Mouse (Mus musculus) ES-Bruce4 (cell line): ENCODE measurements around the gene Pex3. TPM values are rescaled to one million over a fixed set of nuclear protein-coding genes. Genes with fewer than 3 reads are reported as not detected.

Experiments
- H3K27ac ChIP-seq: 2 replicates; pipeline ENCODE4 v1.5.1; 2012; ENCODE audit warnings: low read length, inconsistent platforms; ENCODE audit not compliant: insufficient read depth
- H3K27me3 ChIP-seq: 2 replicates; pipeline ENCODE4 v1.6.1; 2012; ENCODE audit warnings: mild to moderate bottlenecking, low read length, inconsistent platforms; ENCODE audit not compliant: control insufficient read depth, poor library complexity, insufficient read depth, severe bottlenecking
- H3K36me3 ChIP-seq: 2 replicates; pipeline ENCODE4 v1.6.1; 2012; ENCODE audit warnings: inconsistent platforms, mild to moderate bottlenecking, low read length, moderate library complexity; ENCODE audit not compliant: control insufficient read depth, poor library complexity, insufficient read depth, severe bottlenecking
- H3K4me1 ChIP-seq: one replicate; pipeline ENCODE4 v1.8.1; 2011; ENCODE audit warnings: low read length; ENCODE audit not compliant: control insufficient read depth, insufficient read depth
- H3K4me3 ChIP-seq: 2 replicates; pipeline ENCODE4 v1.5.1; 2011; ENCODE audit warnings: low read depth, mild to moderate bottlenecking, low read length
- H3K9ac ChIP-seq: 2 replicates; pipeline ENCODE4 v1.6.1; 2012; ENCODE audit warnings: low read depth, mild to moderate bottlenecking, inconsistent platforms; ENCODE audit not compliant: poor library complexity, severe bottlenecking
- H3K9me3 ChIP-seq: replicated peaks from 2 replicates; pipeline ENCODE4 v1.6.1; 2012; ENCODE audit warnings: mild to moderate bottlenecking, low read length, inconsistent platforms; ENCODE audit not compliant: control insufficient read depth, poor library complexity, insufficient read depth, severe bottlenecking
- CTCF ChIP-seq: IDR thresholded peaks from one replicate; pipeline ENCODE4 v1.8.1; 2011; ENCODE audit warnings: low read depth, low read length
- EP300 ChIP-seq: IDR thresholded peaks from 2 replicates; pipeline ENCODE4 v1.6.1; 2011; ENCODE audit warnings: low read depth, low read length; ENCODE audit not compliant: insufficient read depth
- POLR2A ChIP-seq: IDR thresholded peaks from one replicate; pipeline ENCODE4 v1.8.1; 2011; ENCODE audit warnings: low read length; ENCODE audit not compliant: insufficient read depth
- polyA plus RNA-seq: library from polyadenylated mRNA; stranded (reverse); fragments of >200 nt; gene quantifications from 2 replicates; pipeline ENCODE4 v1.2.4, GENCODE M21; 2011; ENCODE audit warnings: low read depth; ENCODE audit not compliant: missing spikeins, insufficient read depth, insufficient read length

The Pex3 gene
- polyA plus RNA-seq, 1 experiment: 19.0 TPM

GRCm38 (mm10) chr10:13592196-13592595 is 39.3 kb upstream of the Pex3 start:
- no peak overlapping the region for H3K4me3 ChIP-seq
- TF ChIP-seq CTCF: no peak
- TF ChIP-seq EP300: no peak
- no peak for TF ChIP-seq POLR2A
- no peaks in the 10 kb centered on the region for H3K9me3 ChIP-seq
- no peaks in the 10 kb centered on the region for H3K36me3 ChIP-seq
- H3K9ac ChIP-seq: no peak overlapping the region
- no peaks in the 10 kb centered on the region for H3K4me1 ChIP-seq
- H3K27ac ChIP-seq: no peak overlapping the region
- H3K27me3 ChIP-seq: no peaks in the 10 kb centered on the region

DNA sequence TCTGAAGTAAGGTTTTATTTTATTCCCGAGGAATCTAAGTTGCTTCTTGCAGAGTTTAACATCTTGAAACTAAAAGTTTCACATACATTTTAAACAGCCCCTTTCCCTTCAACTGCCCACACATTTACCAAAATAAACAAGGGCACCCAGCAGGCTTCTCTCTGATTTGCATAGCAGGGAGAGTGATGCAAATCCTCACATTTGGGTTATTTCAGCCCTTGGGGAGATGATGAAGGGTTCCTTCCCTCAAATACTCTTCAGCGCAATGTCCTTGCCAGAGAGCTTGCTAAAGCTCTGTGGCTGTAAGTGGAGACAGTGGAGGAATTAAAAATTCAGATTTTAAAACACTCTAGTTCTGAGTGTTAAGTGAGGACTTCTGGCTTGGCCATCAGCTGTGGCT is 35.0 kb upstream of the Pex3 start:
- no peaks in the 10 kb centered on the region for H3K36me3 ChIP-seq
- no peaks in the 10 kb centered on the region for H3K4me1 ChIP-seq
- no peak overlapping the region for H3K27ac ChIP-seq
- no peaks in the 10 kb centered on the region for H3K9me3 ChIP-seq
- TF ChIP-seq CTCF (no peak), POLR2A (no peak), EP300 (no peak)
- H3K9ac ChIP-seq: no peak overlapping the region
- no peak overlapping the region for H3K4me3 ChIP-seq
- H3K27me3 ChIP-seq: no peaks in the 10 kb centered on the region

GRCm38 (mm10) chr10:13577123-13577522 is 24.2 kb upstream of the Pex3 start:
- Histone ChIP-seq H3K27ac (no peak overlapping the region), H3K9me3 (no peaks in the 10 kb centered on the region)

DNA sequence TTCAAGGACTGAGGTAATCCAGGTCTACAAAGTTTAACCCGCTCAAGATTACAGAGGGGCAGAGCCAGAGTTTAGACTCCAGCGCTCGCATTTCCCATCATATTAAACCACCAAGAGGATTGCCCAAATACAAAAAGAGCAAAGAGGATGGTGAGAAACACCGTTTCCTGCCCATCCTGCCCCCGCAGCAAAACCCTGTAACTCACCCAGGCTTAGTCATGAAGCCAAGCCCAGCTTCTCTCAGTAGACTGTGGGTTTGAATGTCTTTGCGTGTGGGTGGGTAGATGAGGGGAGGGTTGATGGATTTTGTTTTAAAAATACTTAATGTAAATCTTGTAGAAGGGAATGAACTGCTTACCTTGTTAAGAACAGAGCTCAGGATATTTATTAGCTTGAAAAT is 19.5 kb upstream of the Pex3 start:
- H3K9me3 ChIP-seq: peaks cover 6% of the 10 kb centered on the region
- no peaks in the 10 kb centered on the region for H3K4me1 ChIP-seq
- no peaks in the 10 kb centered on the region for H3K36me3 ChIP-seq
- no peak overlapping the region for H3K27ac ChIP-seq
- no peaks in the 10 kb centered on the region for H3K27me3 ChIP-seq
- H3K9ac ChIP-seq: no peak overlapping the region
- TF ChIP-seq POLR2A: no peak
- no peak for TF ChIP-seq EP300
- TF ChIP-seq CTCF: no peak
- no peak overlapping the region for H3K4me3 ChIP-seq

More at GRCm38 (mm10) chr10:13577123-13577522, 24.2 kb upstream of the Pex3 start:
- Histone ChIP-seq H3K9ac (no peak overlapping the region), H3K4me3 (no peak overlapping the region), H3K27me3 (no peaks in the 10 kb centered on the region), H3K36me3 (no peaks in the 10 kb centered on the region), H3K4me1 (no peaks in the 10 kb centered on the region)
- TF ChIP-seq POLR2A (no peak), CTCF (no peak), EP300 (no peak)

GRCm38 (mm10) chr10:13572003-13572402 is 19.1 kb upstream of the Pex3 start:
- no peak overlapping the region for H3K4me3 ChIP-seq
- no peak for TF ChIP-seq CTCF
- TF ChIP-seq EP300: no peak
- no peak for TF ChIP-seq POLR2A
- peaks cover 6% of the 10 kb centered on the region for H3K9me3 ChIP-seq
- H3K36me3 ChIP-seq: no peaks in the 10 kb centered on the region
- H3K9ac ChIP-seq: no peak overlapping the region
- no peaks in the 10 kb centered on the region for H3K27me3 ChIP-seq
- H3K4me1 ChIP-seq: no peaks in the 10 kb centered on the region
- H3K27ac ChIP-seq: no peak overlapping the region

DNA sequence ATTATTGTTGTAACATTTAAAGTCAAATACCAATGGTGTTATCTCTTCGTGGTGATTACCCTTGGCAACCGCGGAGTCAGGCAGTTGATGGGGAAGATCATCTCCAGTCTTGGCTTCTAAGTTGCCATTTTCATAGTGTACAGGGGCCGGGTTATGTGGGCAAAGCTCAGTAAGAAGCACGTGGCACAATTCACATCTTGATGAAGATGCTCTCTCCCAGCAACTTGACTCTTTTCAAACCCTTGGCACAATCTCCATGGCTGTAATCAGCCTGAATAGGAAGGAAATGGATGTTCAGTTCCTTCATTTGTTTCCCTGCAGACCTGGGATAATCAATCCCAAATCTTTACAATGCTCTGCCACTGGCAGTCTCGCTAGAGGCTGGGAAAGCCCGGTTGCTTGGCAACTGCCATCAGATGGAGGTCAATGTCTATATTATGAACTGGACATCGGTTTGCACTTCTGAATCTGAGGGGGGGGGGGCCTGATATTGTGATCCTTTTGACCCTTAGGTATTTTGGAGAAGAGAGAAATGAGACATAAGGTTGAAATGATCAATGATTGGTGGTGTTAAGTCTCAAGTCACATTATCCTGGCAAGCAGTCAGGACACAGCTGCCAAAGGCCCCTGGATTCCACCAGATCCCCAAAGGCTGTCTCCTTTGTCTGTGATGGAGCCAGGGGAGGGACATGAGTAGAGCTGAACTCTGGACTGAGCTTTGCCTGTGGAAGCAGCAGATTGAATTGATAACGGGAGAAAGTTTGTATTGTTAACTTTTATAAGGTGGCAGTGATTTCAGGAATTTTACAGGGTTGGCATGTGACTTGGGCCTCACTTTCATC is 18.0 kb upstream of the Pex3 start:
- Histone ChIP-seq H3K4me1 (no peaks in the 10 kb centered on the region), H3K27ac (no peak overlapping the region), H3K9me3 (peaks cover 6% of the 10 kb centered on the region), H3K9ac (no peak overlapping the region), H3K36me3 (no peaks in the 10 kb centered on the region), H3K4me3 (no peak overlapping the region), H3K27me3 (no peaks in the 10 kb centered on the region)
- TF ChIP-seq POLR2A: no peak
- no peak for TF ChIP-seq CTCF
